20 mouse cellular contexts compared by ENCODE assay signal in genomic region chr1:182029989-182030649, GRCm38 (mm10).
"Had no signal": no experiment of that assay in that cellular context is flagged by ENCODE, and none has a peak within 500 bp of the region (broad histone marks: within the 10 kb centered on the region; RNA-seq: fewer than 3 reads in every experiment).

No protein-coding gene starts in this region.

- H3K4me2 ChIP-seq: limb, embryonic 12.5 days; limb, embryonic 15.5 days; liver, embryonic 11.5 days; lung, embryonic 14.5 days had no signal

- H3K9me3 ChIP-seq: limb, embryonic 12.5 days; limb, embryonic 15.5 days had no signal

- H3K36me3 ChIP-seq: limb, embryonic 12.5 days; limb, embryonic 15.5 days had no signal

- H3K4me3 ChIP-seq: layer of hippocampus, adult 2 months; left cerebral cortex, adult 2 months; limb, embryonic 12.5 days; limb, embryonic 15.5 days had no signal

- H3K4me1 ChIP-seq: limb, embryonic 12.5 days had no signal

- H3K27ac ChIP-seq: layer of hippocampus, adult 2 months; left cerebral cortex, adult 2 months; limb, embryonic 12.5 days; limb, embryonic 15.5 days; liver, embryonic 14.5 days; macrophage had no signal

- ATAC-seq: liver, postnatal 0 days; lung, postnatal 0 days had no signal

- DNase-seq: kidney, adult 18-20 months; kidney, adult 9 months; kidney, postnatal 25 days; layer of hippocampus, postnatal 36 days; left cerebral cortex, postnatal 4 days; liver, postnatal 0 days; lung, embryonic 14.5 days; midbrain, embryonic 14.5 days; right cerebral cortex, adult 18-20 months; right cerebral cortex, postnatal 14 days; right cerebral cortex, postnatal 4 days; thymus, postnatal 25 days had no signal

- H3K27me3 ChIP-seq: limb, embryonic 12.5 days; limb, embryonic 15.5 days had no signal

- H3K9ac ChIP-seq: limb, embryonic 12.5 days; limb, embryonic 15.5 days; liver, embryonic 14.5 days; liver, postnatal 0 days; lung, embryonic 14.5 days had no signal
